Mouse (Mus musculus): ENCODE data around the gene Trap1a.
"Not testable (repeated sequence)": the region's sequence is repeated elsewhere in the genome, so short reads cannot be mapped to it uniquely, and the experiment has no call there.

- not testable (repeated sequence) for TF ChIP-seq ZNF384 (IDR thresholded peaks at IDR 0.05; ENCODE audit: low read depth, low read length); MAFK (IDR thresholded peaks at IDR 0.05; ENCODE audit: insufficient read depth, low read depth, low read length); CHD2 (IDR thresholded peaks at IDR 0.05; ENCODE audit: low read depth, low read length)
Measured at GRCm38 (mm10) chrX:139317356-139317755, 16.1 kb upstream of the Trap1a start.
